Mouse (Mus musculus) brain, adult 10 weeks (tissue): Measurements from ENCODE around the gene Ccna2. TPM values are rescaled to one million over a fixed set of nuclear protein-coding genes. Genes with fewer than 3 reads are reported as not detected.

Source experiments
- polyA plus RNA-seq: library from polyadenylated mRNA; stranded (reverse); fragments of 350-450 nt; fragmentation: Illumina TruSeq; extraction: RNeasy Lipid Tissue Mini Kit (QIAGEN cat#74804); gene quantifications from one replicate; pipeline ENCODE4 v1.2.3, GENCODE M21; 2015; ENCODE audit warnings: low read depth, low replicate concordance

Ccna2 gene
- 2.1 TPM for polyA plus RNA-seq

GRCm38 (mm10) chr3:36571827-36572378, at the start of gene Ccna2:
Ccna2 (minus strand) TSS chr3:36572150.

GRCm38 (mm10) chr3:36613202-36613907, 41.4 kb upstream of the Ccna2 start, which contains the start of gene Bbs7:
Bbs7 (minus strand) TSS chr3:36613477.

GRCm38 (mm10) chr3:36552406-36553047, 19.4 kb downstream of the Ccna2 start, which contains the start of gene Exosc9:
Exosc9 (plus strand) TSS chr3:36552606.

GRCm38 (mm10) chr3:36521073-36522060, 50.6 kb downstream of the Ccna2 start, which contains the start of gene Gm11549:
Gm11549 (minus strand) TSS chr3:36521813.

Other genes starting within 250 kb of the Ccna2 start
- gene Anxa5, start 96.3 kb downstream of the Ccna2 start, polyA plus RNA-seq = 83.5 TPM
- not detected for gene 1810062G17Rik, start 96.2 kb downstream of the Ccna2 start, polyA plus RNA-seq
- 32.3 TPM for gene Gm11549, start 50.3 kb downstream of the Ccna2 start, polyA plus RNA-seq
- gene Exosc9, start 19.5 kb downstream of the Ccna2 start, polyA plus RNA-seq = 57.0 TPM
- gene Bbs7, start 41.3 kb upstream of the Ccna2 start, polyA plus RNA-seq = 21.7 TPM
- 17.1 TPM for gene Trpc3, start 118.0 kb upstream of the Ccna2 start, polyA plus RNA-seq